Mouse (Mus musculus) layer of hippocampus, adult 8-10 months (tissue): ENCODE data around the gene Kcnc2. TPM values are rescaled to one million over a fixed set of nuclear protein-coding genes. Genes with fewer than 3 reads are reported as not detected.
"Not testable (repeated sequence)": the region's sequence is repeated elsewhere in the genome, so short reads cannot be mapped to it uniquely, and the experiment has no call there.

Source experiments
- DNase-seq, 2 experiments: peaks; one replicate each; pipeline ENCODE4 v3.0.0; 2022; ENCODE audit warnings: low spot score in 2 of 2
- total RNA-seq, 4 experiments: library from RNA; stranded (reverse); gene quantifications; 2 replicates each; pipeline ENCODE4 v1.2.4; 2022

Gene Kcnc2
- total RNA-seq = 10 to 100 TPM; 68.2 to 90.2 (median 76.8) TPM

DNA sequence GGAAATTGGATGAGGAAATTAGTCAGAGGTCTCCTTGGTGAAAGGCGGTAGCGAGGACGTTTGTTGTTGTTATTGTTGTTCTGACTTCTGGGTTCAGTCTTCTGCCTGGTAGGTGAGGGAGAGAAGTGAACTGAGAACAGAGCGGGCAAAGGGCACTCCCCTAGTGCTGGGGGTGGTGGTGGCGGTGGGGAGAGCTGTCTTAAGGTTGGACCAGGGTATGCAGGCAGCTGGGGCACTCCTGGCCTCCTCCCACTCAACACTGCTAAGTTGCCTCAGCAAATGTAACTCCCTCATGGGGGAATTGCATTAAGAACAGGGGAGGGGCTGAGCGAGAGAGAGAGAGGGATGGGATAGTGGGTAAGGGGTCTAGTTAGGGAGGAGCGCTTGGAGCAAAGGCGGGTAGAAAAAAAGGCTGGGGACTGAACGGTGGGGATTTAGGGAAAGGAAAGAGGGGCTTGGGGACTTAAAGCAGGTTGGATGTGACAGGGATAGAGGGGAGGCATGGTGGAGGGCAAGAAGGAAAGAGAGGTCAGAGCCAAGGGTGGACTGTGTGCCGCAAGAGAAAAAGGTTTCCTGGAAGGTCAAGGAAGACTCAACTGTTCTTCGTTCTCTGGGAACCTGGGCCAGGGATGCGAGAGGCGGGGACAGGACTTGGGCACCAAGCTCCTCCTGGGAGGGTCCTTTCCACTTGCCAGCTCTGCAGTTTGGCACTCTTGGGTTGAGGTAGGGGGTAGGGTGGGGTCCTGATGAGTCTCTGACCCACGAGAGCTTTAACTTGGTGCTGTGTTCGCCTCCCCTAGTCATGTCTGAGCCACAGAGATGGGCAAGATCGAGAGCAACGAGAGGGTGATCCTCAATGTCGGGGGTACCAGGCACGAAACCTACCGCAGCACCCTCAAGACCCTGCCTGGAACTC lies at the start of gene Kcnc2:
Kcnc2 (plus strand) TSS at position 235 of the 916 bp plus-strand sequence.
- no peak for DNase-seq

DNA sequence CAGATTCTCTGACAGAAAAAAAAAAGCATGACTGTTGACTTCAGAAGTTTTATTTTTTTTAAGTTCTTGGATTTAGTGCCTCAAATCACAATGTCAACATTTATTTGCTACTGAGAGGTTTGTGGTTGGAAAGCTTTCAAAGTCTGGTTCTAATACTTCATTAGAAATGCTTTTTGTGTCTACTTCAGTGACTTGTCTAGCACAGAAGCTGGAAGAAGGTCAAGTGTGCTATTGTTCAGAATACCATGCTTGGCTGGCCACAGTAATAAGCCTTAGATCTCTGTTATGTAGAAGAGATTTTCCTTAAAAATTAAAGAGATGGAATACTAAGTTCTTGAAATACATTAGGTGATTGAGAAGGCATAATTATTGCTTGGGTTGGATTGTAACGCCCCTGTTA lies 43.8 kb upstream of the Kcnc2 start:
- no peak for DNase-seq

DNA sequence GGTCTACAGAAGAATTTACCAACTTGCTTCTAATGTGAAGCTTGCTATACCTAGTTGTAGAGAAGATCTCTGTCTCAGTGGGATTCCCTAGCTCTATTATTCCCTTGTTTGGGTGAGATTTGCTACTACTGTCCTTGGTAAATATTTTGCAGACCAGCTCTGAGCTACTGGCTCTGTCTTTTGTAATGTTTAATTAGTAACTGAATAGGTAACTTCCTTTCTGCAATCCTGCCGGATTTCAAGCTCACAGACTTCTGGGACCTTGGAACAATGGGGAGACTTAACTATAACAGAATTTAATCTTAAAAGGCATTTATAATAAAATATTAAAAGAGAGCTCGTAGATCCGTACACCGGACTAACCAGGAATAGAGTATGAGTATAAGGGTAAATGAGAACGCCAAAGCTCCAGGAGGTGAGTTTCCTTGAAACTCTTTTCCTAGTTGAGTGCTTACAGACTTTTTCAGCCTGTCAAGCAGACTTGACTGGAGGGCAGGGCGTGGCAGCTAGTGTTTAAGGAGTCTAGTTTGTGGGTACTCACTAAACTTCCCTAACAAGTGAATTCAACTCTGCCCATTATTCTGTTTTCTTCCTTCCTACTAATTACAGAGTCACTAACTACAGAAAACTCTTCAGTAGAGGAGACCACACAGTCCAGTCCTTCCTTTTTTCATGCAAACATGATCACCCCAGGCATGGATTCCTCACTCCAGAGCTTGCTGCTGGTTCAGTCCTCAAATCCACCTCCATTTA lies 41.7 kb upstream of the Kcnc2 start:
- DNase-seq = not testable (repeated sequence)

DNA sequence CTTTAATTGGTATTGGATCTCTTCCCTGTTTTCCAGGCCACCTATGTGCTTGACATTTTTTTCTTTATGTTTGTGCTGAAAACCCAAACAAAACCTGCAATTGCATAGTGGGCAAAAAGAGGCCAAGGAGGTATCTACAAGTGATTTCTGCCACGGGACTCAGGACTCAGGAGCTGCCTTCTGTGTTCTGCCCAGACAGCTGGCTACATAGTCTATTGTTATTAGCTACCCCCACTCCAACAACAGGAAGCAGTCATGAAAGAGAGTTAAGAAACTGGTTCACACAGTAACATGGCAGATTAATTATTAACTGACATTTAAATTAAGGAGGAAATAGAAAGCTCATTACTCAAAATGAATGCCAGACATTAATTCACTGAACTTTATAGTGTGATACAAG lies 38.2 kb upstream of the Kcnc2 start:
- not testable (repeated sequence) for DNase-seq

DNA sequence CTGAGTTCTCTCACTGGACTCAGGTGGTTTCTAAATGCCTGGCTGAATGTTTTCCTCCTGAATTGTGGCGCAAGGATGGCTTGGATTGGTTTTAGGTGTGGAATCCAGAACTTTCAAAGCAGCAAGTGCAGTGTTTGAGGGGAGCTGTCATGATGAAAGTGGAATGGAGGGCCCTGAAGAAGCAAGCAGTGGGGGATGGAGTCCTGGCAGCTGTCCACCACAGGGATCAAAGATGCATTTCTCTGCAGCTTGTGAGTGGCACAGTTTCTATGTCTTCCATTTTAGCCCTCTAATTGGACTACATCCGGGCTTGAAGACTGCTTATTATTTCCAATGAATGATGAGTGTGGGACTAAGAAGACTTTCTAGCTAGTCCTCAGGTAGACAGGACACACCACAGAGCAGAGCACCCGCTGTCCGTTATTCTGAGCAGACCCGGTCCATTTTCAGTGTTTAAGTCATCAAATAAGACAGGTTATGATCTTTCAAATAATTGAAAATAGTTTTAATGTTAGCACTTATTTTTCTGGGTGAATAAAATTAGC lies 35.5 kb upstream of the Kcnc2 start:
- not testable (repeated sequence) for DNase-seq

DNA sequence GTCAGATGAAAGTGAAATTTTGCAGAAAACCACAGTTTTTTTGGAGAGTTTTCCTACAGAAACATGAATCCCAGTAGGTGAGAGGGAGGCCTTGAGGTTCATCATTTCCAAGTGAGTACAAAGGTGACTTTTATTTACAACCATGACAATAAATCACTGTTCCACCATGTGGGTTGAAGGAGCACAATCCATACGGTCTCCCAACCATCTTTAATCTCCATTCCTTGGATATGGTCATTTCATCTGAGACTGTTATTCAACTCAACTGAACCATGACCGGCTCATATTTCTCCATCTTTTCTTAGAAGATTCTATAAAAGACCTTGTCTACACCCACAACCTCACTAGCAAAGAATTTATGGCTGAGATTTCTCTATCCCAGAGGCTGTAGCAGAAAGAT lies 22.6 kb upstream of the Kcnc2 start:
- no peak for DNase-seq

DNA sequence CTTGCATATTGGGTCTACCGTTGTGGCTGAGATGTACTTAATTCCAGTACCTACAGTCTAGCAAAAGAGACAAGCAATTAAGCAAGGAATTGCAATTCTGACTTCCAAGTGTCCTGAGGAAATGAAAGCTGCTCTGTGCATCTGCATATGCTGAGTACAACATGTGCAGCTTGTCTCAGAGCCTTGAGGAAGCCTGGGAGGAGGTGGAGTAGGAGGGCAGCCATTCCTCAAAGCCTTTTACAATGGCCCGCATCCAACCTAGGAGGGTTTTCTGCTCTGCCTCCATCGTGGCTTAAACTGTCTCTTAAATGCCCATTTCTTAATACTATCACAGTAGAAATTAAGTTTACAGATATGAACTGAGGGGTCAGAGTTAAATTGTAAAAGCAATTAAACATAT lies 7.5 kb upstream of the Kcnc2 start:
- DNase-seq = peak; percentile 24 to 38

DNA sequence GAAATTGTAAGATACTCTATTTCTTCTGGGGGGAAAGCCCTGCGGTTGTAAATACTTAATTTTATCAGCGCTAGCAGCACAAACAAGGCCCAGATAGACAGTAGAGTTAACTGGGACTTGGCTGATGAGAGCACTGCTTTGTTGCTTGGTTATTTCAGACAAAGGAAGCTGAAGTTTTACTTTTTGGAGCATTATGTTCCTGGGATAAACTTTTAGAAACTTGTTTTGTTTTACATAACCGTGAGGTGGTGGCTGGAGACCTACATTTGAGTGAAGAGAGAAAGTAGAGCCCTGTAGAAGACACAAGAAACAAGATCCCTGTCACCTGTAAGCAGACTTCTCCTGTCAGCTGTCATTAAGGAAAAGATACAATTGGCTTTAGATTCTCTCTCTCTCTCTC lies 1.4 kb upstream of the Kcnc2 start:
- DNase-seq = no peak

DNA sequence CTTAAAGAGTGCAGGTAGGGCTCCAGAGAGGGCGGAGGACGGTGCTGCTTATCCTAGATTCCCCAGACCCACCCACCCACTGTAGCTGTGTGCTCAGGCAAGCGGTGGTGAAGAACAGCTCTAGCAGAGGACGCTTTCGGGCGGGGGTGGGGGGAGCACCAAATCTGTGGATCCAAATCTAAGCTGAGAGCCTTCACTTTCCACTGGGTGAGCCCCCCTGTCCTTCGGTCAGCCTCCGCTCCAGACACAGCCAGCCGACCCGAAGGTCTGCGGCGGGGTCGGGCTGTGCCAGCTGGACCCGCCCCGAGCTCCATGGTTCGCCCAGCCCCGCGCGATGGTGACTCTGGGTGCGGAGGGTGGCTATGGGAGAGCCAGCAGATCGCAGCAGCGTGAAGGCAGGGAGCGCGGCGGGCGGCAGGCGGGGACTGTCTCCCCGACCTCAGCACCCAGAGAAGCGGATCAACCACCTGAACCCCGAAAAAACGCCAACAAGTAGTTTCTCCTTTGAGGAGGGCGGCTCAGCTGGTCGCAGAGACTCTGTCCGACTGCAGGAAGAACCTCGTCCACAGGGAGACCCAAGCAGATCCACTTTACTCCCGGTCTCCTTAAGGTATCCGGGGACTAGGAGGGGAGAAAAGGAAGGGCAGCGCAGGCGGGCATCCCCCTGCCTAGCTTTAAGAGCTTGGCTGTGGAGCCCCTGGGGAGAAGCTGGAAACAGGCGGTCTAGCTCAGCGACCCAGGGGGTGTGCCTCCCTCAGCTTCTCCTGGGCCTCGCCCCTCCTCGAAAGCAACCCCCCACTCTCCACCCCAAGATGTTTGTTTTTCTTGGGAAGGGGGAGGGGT lies 761 bp upstream of the Kcnc2 start:
- DNase-seq = no peak

DNA sequence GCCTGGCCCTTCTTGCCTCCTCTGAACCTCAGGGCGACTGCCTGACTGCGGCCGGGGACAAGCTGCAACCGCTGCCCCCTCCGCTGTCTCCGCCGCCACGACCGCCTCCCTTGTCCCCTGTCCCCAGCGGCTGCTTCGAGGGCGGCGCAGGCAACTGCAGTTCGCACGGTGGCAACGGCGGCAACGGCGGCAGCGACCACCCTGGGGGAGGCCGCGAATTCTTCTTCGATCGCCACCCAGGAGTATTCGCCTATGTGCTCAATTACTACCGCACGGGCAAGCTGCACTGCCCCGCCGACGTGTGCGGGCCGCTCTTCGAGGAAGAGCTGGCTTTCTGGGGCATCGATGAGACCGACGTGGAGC lies 863 bp downstream of the Kcnc2 start:
- no peak for DNase-seq

DNA sequence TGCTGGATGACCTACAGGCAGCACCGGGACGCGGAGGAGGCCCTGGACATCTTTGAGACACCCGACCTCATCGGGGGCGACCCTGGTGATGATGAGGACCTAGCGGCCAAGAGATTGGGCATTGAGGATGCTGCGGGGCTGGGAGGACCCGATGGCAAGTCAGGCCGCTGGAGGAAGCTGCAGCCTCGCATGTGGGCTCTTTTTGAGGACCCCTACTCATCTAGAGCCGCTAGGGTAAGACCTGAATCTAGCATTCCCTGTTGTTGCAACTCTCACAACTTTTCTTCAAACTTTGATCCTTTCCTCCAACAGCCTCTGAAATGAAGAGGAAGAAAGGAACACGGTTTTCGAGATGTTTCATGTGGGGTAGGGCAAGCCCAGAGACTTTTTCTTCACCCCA lies 1.2 kb downstream of the Kcnc2 start:
- no peak for DNase-seq

DNA sequence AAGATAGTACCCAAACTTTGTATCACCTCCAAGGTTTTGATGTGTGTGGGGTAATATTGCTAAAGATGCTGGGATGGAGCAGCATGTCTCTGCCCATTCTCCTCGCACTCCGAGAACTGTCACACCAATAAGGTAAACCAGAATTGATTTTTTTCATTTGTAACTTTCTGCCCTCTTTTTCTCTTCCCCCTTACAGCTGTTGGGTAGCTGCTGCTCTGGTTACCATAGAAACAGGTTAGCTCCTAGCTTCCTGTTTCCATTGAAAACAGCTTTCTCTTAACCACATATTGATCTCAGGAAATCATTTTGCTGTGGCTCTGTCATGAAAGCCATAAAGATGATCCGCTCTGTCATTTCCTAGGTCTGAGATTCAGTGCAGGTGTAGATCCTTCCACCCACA lies 7.1 kb downstream of the Kcnc2 start:
- no peak for DNase-seq

DNA sequence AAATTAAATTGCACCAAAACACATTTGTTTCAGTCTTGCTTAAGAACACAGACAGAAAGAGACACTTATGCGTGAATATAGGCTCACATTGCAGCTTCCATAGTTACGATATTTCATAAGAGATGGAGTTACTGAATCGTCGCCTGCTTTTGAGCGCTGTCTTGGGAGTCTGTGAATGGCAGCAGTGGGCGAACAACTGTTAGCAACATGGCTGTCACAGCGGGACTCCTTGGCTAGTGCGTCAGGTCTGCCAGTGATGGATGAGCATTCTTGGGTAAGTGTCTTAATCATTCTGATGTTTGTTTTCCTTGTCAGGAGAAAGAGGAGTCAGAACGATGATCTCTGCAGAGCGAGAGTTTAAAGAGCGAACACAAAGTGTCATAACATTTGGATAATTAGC lies 44.2 kb downstream of the Kcnc2 start:
- DNase-seq = peak; percentile 20 to 21

DNA sequence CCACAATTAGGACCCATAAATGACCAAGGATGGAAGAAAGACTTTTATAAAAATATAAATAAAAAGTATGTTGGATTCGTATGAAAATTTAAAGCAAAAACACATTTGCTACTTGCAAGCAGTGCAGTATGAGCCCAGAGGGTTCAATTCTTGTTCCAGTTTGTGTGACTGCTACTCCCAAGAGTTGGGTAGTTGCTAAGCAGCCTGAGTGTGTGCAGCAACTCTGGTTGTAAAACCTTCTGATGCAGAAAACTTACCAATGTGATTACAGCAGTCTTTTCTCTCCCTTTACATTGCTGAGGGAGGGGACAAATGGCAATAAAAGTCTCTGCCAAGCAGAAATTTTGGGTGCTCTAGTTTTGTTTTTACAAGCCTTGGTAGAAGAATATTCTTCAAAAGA lies 46.9 kb downstream of the Kcnc2 start:
- DNase-seq = no peak

DNA sequence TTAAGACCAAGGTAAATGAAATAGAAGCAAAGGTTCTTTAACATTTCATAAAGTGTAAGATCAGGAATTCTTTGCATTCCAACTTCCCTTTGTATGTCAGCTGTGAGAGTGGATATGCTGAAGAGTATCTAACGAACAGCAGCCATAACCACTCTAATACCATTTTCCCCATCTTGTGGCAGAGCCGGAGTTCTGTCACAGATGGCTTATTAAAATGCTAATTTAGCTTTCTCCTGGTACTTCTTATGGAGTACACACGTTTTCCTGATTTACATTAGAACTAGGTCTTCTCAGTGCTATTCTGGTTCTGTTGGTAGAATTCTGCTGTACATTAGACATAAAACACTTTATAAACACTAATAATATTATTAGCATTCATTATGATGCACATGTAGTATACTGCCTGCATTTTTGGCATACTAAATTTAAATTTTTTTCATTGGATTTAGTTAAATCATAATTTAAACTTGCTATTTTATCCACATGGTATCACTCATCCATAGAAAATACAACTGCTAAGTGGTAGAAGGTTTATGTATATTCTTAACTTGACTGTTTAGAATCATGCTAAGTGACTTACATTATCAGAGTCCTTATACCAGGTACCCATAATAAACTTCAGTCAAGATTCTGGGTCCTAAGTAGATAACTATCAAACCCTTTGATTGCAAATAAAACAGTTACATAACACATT lies 86.9 kb downstream of the Kcnc2 start:
- no peak for DNase-seq

DNA sequence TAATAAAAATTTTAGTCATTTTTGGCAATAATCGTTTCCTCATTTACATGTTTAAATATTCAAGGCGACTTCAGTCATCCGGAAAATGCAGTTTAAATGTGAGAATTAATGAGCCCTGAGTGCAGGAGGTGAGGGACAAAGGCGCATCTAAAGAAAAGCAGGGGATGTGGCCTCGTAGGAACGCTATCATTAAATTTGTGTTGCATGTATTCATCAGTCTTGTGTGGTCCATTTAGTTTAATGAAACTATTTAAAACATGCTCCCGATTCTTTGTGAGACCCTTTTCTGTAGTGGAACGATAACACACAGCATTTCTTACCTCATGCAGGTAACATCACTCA lies 87.4 kb downstream of the Kcnc2 start:
- no peak for DNase-seq

DNA sequence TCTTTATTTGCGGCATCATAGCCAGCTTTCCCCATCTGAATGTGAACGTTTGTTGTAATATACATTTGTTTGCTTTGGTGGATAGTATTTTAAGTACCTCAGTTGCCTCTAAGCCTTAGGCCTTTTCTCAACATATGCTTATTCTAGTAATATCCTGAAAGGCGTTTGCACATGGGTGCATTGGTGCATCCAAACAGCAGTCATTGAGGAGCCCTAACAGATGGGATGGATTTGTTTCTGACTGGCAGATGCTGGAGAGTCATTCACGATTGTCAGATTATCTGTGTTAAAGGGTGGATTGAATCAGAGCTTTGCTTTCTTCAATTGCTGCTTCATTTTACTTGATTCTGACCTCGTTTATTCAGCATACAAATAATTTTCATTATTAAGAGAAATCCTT lies 89.8 kb downstream of the Kcnc2 start:
- peak; percentile 9 to 15 for DNase-seq

DNA sequence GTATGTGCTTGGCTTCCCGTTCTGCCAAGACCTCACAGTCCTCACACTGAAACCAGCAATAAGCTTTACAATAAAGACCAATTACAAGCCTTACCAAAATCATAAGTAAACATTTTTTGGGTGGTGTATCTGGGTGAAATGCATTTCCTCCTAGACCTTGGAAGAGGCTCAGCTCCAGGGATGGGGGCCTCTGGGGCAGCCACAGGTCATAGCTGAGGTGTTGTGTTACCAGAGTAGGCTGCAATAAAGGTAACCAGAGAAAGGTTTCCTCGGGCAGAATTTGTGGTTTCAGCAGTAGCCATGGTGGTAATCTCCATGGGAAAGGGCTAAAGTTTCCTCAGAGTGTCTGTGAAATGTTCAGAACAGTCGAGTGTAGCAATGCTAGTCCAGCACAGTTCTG lies 97.4 kb downstream of the Kcnc2 start:
- DNase-seq = no peak

DNA sequence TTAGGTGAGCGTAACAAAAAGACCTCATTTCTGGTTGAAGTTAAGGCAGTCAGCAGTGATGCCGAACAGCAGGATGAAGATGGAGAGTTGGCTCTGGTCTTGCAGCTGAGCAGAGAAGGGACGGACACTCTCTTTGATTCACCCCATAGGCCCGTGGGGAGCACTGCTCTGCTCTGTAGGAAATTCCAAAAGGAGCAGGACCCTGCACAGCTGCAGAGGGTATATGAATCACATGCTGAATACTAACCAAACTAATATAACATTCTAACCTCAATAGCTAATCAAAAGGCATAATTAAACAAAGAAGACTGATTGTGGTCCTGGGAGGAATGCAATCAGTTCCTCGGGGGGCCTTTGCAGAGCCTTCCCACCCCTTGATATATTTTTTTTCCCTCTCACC lies 106.2 kb downstream of the Kcnc2 start:
- no peak for DNase-seq

DNA sequence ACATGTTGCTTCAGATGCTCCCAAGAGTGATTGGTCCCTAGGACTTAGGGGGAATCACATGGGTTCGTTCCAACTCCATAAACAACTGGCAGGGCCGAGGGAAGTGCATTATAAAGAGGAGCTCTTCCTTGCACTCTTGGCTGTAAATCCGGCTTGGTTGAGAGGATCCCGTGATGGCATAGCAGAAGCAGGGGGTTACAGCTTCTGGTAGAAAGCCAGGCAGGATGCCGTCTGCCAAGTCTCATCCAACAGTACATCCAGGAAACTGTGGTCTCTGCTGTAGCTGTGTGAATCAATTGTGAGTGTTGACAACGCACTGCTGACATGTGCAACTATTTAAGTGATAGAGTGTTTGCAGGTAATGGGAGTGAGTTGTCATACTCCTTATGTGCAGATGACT lies 107.5 kb downstream of the Kcnc2 start:
- no peak for DNase-seq

DNA sequence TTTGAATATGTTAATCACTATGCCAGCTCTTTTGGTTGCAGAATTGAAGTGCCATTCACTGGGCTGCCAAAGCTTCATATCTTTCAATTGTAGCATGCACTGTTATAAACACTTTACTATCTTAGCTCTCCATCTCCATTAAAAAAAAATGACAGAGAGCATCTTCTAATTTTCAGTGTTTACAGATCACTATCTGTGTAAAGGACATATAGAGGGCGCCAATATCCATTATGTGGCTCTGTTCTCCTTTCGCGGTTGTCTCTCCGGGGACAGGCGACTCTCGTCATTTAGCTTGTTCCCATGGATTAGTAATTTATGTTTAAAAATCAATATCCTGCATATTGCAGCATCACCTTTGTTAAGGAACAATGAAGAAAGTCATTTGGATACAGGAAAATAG lies 109.7 kb downstream of the Kcnc2 start:
- DNase-seq = no peak
